Mouse (Mus musculus): ENCODE measurements around the gene Gm128. TPM values are rescaled to one million over a fixed set of nuclear protein-coding genes. Genes with fewer than 3 reads are reported as not detected.

The Gm128 gene
- total RNA-seq, 2 experiments from 2014 or later, result 0.18 TPM; not detected in 1

DNA sequence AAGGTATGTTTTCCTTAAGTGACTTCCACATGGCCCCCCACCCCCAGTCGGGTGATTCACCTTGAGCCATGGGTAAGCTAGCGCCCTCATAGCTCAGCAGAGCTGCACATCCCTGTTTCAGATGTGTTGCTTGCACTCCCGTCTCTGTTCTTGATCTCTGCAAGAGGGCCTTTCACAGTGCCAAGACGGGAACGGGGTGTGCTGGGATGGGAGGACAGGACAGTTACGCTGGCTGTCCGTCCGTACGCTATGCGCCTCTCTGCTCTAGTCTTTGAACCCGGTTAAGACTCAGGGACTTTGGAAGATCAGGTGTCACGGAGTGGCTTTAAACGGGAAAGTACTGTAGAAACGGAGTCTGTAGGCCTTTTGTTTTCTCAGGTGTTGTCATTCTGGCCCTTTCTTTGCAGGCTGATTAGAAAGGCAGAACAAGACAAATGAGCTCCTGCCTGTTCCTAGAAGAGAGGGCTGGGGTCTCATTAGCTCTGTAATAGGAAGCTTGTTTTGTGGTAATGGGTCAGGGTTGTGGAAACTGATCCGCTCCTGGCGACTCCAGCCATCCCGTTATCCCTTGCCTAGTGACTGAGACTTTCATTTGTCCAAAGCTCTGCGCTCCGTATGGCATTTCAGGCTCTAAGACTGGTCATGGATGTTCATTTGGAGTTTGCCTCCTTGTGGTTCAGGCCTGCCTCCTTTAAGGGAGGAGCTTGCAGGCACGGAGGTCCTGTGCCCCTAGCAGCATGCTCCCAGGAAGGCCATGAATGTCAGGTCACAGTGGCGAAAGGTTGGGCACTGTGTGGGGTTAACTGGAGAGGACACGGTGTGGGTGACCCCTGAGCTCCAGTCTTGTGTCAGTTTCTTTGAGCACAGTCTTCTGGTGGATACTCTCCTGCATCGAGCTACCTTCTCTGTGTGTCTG is 5.8 kb downstream of the Gm128 start:
- DNase-seq (ENCODE audit: low spot score in 2 of 2), result no peak

DNA sequence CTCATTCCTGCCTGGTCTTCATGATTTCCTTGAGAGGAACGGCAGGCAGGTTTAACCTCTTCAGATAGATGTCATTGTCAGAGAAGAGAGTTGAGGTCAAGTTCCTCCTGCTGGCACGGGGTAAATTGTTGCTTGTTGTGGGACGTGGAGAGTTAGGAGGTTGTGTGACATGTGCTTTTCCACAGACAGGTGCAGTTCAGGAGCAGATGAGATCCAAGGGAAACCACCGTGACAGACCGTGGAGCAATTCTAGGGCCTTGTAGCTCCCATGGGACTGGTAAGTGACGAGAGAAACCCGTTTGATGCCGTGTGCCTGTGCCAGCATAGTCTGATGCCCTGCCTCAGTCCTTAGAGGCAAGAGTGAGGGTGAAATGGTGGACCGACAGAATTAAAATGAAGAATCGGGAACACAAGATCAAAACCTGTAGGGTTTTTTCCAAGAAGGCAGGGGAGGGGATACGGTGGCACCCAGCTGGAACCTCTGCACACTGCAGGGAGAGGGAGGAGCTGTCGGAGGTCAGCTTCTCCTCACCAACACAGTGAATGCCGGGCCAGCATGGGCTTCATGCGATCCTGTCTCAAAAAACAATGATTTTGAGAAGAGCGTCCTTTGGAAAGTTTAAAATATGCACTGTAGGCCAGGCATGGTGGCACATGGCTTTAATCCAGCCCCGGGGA is 8.0 kb downstream of the Gm128 start:
- intact Hi-C loops (cut with DNase I), result no loop called here
- DNase-seq (ENCODE audit: low spot score in 2 of 2), result no peak

More for the DNA sequence above, 5.8 kb downstream of the Gm128 start:
- intact Hi-C loops (cut with DNase I), result no loop called here

GRCm38 (mm10) chr3:95232771-95233170 is 8.6 kb downstream of the Gm128 start:
- intact Hi-C loops (cut with DNase I), result no loop called here
- no peak for DNase-seq (ENCODE audit: low spot score in 2 of 2)

DNA sequence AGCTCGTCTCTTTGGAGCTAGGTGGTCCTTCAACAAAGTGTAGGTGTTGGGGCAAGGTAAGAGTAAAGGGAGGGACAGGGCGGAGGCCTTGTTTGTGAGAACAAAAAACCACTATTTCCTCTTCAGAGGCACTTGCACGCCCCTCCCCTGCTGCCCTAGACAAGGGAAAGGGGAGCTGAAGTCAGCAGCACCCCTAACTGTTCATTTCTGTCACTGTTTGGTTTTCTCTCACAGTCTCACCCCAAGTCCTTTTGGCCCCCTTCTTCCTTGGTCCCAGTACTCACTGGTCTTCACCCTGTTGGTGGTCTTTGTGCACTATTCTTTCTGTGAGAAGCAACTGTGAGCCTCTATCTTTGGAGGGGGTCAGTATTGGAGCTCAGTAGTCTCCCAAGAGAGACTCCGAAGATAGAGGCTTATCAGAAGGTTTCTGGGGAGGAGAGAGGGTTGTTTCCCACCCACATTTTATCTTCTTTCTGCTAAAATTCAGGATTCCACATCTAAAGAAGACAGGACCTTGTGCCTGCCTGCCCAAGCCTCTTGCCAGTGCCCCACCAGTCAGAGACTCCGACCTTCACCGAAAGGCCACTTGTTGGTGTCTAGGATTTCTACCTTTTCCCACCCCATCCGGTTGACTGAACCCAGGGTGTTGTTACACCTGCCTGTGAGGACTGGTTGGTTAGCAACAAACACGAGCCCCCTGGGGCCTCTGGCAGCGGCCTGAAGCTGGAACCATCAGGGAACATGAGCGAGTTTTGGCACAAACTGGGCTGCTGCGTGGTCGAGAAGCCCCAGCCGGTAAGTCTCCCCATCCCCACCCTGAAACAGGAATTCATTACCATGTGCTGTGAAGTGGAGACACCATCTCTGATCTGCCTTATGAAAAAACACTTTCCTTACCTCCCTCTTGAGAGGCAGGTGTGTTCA is 9.8 kb downstream of the Gm128 start, which contains the start of gene Mllt11:
Gene Mllt11, minus strand, starts transcription at position 874 of the 924 bp plus-strand sequence.
- DNase-seq (ENCODE audit: low spot score in 2 of 2), result no peak

DNA sequence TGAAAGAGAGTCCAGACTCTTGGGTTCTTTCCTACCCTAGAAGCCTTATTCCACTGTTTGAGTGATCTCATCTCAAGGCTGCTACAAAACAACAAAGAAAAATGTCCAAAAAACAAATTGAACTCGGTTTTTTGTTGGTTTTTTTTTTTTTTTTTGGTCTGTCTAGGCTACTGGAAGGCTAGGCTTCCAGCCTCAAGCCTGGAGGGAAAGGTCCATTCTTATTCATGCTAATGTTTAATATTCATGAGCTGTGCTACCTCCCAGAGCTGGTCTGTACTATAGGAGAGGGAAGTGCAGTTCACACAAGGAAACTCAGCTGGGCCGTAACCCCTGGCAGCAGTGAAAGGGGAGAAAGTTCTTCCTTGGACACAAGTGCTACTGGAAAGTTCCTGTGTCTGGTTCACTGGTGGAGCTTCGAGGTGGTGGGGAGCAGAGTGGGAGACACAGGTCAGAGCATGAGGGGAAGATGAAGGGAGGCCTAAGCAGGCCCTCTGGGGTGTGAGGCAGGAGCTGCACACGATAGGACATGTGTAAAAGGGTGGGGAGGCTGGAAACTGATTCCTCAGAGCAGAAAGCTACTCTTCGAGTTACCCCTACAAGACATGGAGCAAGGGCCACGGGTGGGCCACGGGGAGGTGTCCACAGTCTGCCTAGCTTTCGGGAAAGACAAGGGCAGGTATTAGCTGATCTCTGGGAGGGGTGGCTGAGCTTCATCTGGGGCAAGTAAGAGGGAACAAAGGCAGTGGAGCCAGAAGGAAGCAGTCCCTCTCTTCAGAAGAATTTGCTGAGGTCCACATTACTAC is 10.7 kb downstream of the Gm128 start:
- no peak for DNase-seq (ENCODE audit: low spot score in 2 of 2)
- intact Hi-C loops (cut with DNase I), result no loop called here

More for the DNA sequence above, 9.8 kb downstream of the Gm128 start, which contains the start of gene Mllt11:
- intact Hi-C loops (cut with DNase I), result no loop called here

DNA sequence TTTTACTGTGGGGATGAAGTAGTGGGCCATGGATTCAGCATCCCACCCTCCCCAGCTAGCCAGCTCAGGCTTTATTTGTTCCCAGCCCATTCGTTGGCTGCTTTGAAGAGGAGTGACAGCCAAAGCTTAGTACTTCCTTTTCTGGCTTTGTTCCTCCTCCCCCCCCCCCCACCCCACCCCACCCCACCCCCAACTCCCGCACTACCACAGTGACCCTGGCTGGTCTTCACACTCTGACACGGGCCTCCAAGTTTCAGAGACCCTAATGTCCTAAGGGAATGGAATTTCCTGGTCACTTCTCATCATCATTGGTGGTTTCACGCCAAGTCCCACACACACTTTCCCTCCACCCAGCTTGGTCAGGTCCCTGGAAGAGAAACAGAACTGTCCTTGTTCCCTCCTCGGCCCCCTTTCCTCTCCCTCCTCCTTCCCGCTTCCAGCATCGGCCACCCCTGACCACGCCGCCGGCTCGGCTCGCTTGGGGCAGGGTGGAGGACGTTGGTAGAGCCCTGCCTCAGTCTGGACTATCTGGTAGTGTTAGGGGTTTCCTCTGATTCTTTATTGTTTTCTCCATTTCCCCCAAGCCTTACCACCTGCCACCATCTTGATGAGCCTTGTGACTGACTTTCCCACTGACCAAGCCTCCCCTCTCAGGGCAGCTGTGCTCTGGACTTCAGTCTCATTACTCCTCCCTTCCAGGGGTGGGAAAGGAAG is 11.5 kb downstream of the Gm128 start:
- intact Hi-C loops (cut with DNase I), result loop anchor here (5.0 kb wide), 1 partner anchor 52 kb away; the partner anchor contains the start of genes Mindy1 and Prune1
- peak; percentile 51 to 56 for DNase-seq (ENCODE audit: low spot score in 2 of 2)

DNA sequence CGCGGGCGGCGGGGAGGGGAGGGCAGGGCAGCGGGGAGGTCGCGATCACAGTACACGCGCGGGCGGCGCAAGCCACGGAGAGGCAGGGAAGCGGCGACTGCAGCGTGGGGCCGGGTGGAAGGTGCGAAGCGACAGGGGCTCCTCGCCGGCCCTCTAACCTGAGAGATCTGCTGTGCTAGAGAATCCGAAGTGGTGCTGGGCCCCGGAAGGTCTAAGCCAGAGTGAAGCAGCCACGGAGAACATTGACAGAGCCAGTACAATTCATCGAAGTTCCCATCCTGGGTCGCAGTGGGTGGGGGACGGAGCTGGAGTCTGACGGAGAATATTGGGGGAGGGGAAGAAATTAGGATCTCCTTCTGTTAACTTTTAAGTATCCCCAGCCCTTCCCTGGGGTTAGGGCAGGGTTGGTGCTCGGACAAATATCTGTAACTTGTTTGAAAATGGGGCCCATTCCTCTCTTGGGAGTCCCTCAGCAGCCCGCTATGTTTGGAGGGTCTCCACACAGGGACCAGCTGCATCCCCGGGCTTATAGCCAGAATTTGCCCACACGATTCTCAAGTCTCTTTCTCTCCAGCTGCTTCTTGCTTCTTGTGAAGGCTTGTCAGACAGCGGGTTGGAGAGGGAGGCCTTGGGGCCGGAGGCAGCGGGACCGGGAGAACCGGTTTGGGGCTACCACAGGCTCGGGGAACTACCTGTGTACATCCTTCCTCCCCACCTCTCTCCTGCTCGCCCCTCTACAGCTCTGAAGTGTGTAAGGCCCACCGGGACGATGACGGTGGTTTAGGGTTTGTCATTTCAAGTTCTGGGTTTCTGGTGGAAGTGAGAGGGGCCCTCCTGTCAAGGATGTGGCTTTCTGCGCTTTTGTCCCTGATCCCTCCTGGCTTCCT is 12.3 kb downstream of the Gm128 start:
- DNase-seq (ENCODE audit: low spot score in 2 of 2), result peak; percentile 67 to 87
- intact Hi-C loops (cut with DNase I), result loop anchor here (5.0 kb wide), 1 partner anchor 53 kb away; the partner anchor contains the start of genes Mindy1 and Prune1

DNA sequence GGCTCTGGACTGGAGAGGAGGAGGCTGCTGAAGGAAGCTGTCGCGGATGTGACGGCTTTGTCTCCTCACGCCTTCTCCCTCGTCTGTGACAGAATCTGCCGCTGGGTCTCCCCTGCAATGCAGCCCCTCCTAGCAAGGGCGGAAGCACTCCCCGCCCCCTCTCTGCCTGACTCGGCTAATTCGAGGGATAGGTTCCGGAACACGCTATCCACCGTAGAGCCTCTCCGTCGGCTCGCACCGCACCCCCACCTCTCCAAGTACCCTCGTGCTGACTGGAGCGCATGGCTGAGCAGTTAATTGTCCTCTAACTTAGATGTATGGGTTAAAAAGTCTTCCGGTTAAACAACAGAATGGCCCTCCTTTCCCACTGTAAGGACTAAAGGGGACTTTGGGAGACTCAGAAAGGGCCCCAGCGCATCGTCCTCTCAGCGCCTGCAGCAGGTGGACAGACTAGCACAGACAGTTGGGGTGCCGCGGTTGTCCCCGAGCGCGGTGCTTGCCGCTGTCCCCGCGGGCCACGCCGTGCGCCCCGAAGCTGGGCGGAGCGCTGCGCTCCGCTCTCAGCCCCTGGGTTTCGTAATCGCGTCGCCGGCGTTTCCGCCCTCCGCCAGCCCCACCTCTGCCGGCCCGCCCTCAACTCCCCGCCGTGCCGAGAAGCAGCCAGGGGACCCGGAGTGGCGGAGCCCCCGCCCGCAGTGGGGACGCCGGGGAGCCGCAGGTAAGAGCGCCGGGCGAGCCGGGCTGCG is 13.1 kb downstream of the Gm128 start, which contains the start of gene Cdc42se1:
Gene Cdc42se1, plus strand, starts transcription at position 585 of the 746 bp plus-strand sequence.
- DNase-seq (ENCODE audit: low spot score in 2 of 2), result peak; percentile 88 to 96
- intact Hi-C loops (cut with DNase I), result loop anchor here (5.0 kb wide), 1 partner anchor 54 kb away; the partner anchor contains the start of genes Mindy1 and Prune1

GRCm38 (mm10) chr3:95227214-95227613 is 14.2 kb downstream of the Gm128 start:
- intact Hi-C loops (cut with DNase I), result loop anchor here (1.0 to 5.0 kb wide), 2 partner anchors 10 to 55 kb away; partner anchors contain the start of genes Gabpb2, Mindy1 and Prune1
- DNase-seq (ENCODE audit: low spot score in 2 of 2), result no peak

GRCm38 (mm10) chr3:95224295-95224694 is 17.1 kb downstream of the Gm128 start:
- no peak for DNase-seq (ENCODE audit: low spot score in 2 of 2)
- intact Hi-C loops (cut with DNase I), result no loop called here

DNA sequence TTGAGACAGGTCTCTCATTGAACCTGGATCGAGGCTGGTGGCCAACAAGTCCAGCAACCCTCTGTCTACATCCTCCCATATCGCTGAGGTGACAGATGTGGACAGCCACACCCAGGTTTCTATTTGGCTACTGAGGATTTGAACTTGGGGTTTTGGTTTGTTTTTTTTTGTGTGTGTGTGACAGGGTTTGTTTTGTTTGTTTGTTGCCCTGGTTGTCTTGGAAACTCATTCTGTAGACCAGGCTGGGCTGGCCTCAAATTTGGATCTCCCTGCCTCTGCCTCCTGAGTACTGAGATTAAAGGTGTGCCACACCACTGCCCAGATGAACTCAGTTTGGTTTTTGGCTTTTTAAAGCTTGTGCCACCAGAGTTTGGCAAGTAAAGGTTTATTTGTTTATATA is 18.4 kb downstream of the Gm128 start:
- no peak for DNase-seq (ENCODE audit: low spot score in 2 of 2)
- intact Hi-C loops (cut with DNase I), result no loop called here

DNA sequence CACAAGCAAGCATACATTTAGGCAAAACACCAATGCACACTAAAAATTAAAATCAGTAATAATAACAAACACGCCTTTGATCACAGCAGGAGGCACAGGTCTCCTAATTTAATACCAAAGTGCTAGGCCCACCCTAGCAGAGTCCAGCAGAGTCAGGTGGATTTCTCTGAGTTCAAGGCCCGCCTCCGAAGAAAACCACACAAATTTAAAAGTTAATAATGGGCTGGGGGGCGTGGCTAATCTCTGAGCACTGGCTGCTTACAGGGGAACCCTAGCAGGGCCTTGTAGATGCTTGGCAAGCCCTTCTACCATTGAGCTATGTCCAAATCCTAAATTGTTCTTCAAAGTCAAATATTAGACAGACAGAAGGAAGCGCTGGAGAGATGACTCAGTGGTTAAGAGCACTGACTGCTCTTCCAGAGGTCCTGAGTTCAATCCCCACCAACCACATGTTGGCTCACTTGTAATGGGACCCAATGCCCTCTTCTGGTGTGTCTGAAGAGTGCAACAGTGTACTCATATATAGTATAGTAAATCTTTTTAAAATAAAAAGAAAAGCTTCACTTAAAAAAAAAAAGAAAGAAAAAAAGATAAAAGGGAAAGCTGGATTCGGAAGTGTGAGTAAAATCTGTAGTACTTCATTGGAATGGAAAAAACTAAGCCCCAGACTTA is 22.8 kb downstream of the Gm128 start:
- intact Hi-C loops (cut with DNase I), result loop anchor here (5.0 to 10.0 kb wide), 2 partner anchors 46 to 76 kb away; partner anchors contain the start of gene Tnfaip8l2
- DNase-seq (ENCODE audit: low spot score in 2 of 2), result no peak

GRCm38 (mm10) chr3:95217255-95218134 is 23.9 kb downstream of the Gm128 start, which contains the start of gene Gabpb2:
Gabpb2 (minus strand) TSS chr3:95217916.
- intact Hi-C loops (cut with DNase I), result loop anchor here (1.0 to 10.0 kb wide), 3 partner anchors 10 to 75 kb away; partner anchors contain the start of gene Tnfaip8l2
- DNase-seq (ENCODE audit: low spot score in 2 of 2), result peak; percentile 88 to 90

- intact Hi-C loops (cut with DNase I), result loop anchor here (1.0 to 10.0 kb wide), 3 partner anchors 11 to 74 kb away; partner anchors contain the start of gene Tnfaip8l2
- DNase-seq (ENCODE audit: low spot score in 2 of 2), result no peak
These were observed 24.6 kb downstream of the Gm128 start for GRCm38 (mm10) chr3:95216655-95217254.
